Mouse (Mus musculus): ENCODE results near the gene March10. TPM values are rescaled to one million over a fixed set of nuclear protein-coding genes. Genes with fewer than 3 reads are reported as not detected.

Gene March10
- polyA plus RNA-seq, 1 experiment from 2014 or later: 0.57 TPM

- Histone ChIP-seq H3K9ac (peak overlapping the region; percentile 19; the same call in 1 of the 2 replicates), H3K27ac (ENCODE audit: poor library complexity, severe bottlenecking) (peak overlapping the region; percentile 65), H3K9me3 (replicated peaks) (no peaks in the 10 kb centered on the region), H3K4me3 (no peak overlapping the region), H3K36me3 (peaks cover 25% of the 10 kb centered on the region), H3K27me3 (replicated peaks) (0 out of 2 replicates have a peak, but pooled peaks cover 4% of the 10 kb centered on the region), H3K4me1 (replicated peaks) (peaks cover 49% of the 10 kb centered on the region), H3K4me2 (no peak overlapping the region)
- no peak for ATAC-seq (ENCODE audit: insufficient number of reproducible peaks, low FRiP score)
- WGBS: 41% methylated on average over 9 of the region's 9 CpGs
These were observed 103.3 kb downstream of the March10 start for GRCm38 (mm10) chr11:105352954-105353890.

GRCm38 (mm10) chr11:105352152-105352551 lies 104.4 kb downstream of the March10 start:
- Histone ChIP-seq H3K4me1 (replicated peaks) (peaks cover 56% of the 10 kb centered on the region), H3K27ac (ENCODE audit: poor library complexity, severe bottlenecking) (no peak overlapping the region), H3K36me3 (peaks cover 25% of the 10 kb centered on the region), H3K4me3 (no peak overlapping the region), H3K27me3 (replicated peaks) (0 out of 2 replicates have a peak, but pooled peaks cover 4% of the 10 kb centered on the region), H3K9me3 (replicated peaks) (no peaks in the 10 kb centered on the region), H3K9ac (no peak overlapping the region), H3K4me2 (no peak overlapping the region)
- ATAC-seq (ENCODE audit: insufficient number of reproducible peaks, low FRiP score): no peak
- WGBS: 68% methylated on average over 8 of the region's 8 CpGs

DNA sequence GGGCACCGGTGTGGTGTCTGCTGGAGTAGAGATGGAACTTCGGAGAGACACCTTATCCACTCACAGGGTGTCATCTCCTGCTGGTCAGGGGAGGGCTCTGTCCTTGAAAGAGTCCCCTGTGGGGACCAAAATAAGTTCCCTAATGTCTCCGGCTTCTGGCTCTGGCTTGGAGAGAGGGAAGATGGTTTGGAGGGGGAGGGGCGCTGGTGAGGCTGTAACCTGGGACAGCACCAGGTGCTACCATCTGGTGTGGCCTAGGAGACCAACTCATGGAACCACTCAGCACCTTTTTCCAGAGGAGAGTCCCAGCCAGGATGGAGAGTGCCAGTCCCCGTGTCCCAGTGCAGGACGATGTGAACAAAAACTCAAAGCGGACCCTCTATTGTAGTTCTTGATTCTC lies 105.9 kb downstream of the March10 start:
- ATAC-seq (ENCODE audit: insufficient number of reproducible peaks, low FRiP score): no peak
- H3K9ac ChIP-seq: no peak overlapping the region
- no peak overlapping the region for H3K4me3 ChIP-seq
- 86% methylated on average over 7 of the region's 7 CpGs for WGBS
- no peak overlapping the region for H3K27ac ChIP-seq (ENCODE audit: poor library complexity, severe bottlenecking)
- no peaks in the 10 kb centered on the region for H3K9me3 ChIP-seq (replicated peaks)
- peaks cover 25% of the 10 kb centered on the region for H3K36me3 ChIP-seq
- H3K27me3 ChIP-seq (replicated peaks): 0 out of 2 replicates have a peak, but pooled peaks cover 4% of the 10 kb centered on the region
- no peak overlapping the region for H3K4me2 ChIP-seq
- H3K4me1 ChIP-seq (replicated peaks): peaks cover 47% of the 10 kb centered on the region

DNA sequence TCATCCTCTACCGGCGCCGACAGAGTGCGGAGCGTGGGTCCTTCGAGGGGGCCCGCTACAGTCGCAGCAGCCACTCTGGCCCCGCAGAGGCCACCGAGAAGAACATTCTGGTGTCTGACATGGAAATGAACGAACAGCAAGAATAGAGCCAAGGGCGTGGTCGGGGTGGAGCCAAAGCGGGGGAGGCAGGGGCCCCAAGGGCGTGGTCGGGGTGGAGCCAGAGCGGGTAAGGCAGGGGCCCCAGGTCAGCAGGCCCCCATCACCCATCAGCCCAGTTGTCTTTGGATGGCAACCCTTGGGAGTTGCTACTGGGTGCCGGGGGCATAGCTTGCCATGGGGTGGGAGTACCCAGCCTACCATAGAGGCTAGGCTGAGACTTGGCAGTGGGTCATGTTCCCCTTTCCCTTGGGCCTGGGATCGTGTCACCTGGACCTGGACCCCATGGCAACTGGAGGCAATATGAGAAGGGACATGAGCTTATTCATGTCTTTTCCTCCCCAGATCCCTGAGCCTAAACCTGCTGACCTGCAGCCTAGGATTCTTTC lies 106.7 kb downstream of the March10 start:
- ATAC-seq (ENCODE audit: insufficient number of reproducible peaks, low FRiP score): peak; percentile 26; the same call in 1 of the 2 replicates
- peaks cover 33% of the 10 kb centered on the region for H3K36me3 ChIP-seq

DNA sequence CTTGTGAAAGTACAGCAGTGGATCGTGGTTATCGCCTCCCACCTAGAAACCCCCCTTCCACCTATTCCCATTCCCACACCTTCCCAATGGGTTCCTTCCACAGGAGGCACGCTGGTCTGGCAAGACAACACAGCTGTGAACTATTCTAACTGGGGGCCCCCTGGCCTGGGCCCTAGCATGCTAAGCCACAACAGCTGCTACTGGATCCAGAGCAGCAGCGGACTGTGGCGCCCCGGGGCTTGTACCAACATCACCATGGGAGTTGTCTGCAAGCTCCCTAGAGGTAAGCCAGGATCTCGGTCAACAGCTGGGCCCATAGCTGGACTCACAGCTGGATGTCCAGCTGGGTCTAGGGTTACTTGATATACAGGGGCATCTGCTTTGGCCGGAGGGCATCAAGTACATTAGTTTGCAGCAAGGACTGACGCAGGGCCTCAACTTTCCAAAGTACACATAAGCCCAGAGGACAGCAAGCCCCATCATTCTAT lies 108.0 kb downstream of the March10 start:
- Histone ChIP-seq H3K4me3 (no peak overlapping the region), H3K27ac (ENCODE audit: poor library complexity, severe bottlenecking) (no peak overlapping the region), H3K4me2 (no peak overlapping the region), H3K9ac (no peak overlapping the region), H3K4me1 (replicated peaks) (peaks cover 29% of the 10 kb centered on the region), H3K36me3 (peaks cover 39% of the 10 kb centered on the region), H3K27me3 (replicated peaks) (0 out of 2 replicates have a peak, but pooled peaks cover 4% of the 10 kb centered on the region), H3K9me3 (replicated peaks) (no peaks in the 10 kb centered on the region)
- ATAC-seq (ENCODE audit: insufficient number of reproducible peaks, low FRiP score): no peak
- WGBS: 92% methylated on average over 9 of the region's 9 CpGs

More for the DNA sequence above, 106.7 kb downstream of the March10 start:
- WGBS: 78% methylated on average over 19 of the region's 19 CpGs
- H3K27ac ChIP-seq (ENCODE audit: poor library complexity, severe bottlenecking): no peak overlapping the region
- H3K4me2 ChIP-seq: 0 out of 2 replicates have a peak overlapping the region, but pooled peaks have one; percentile 1
- H3K27me3 ChIP-seq (replicated peaks): 0 out of 2 replicates have a peak, but pooled peaks cover 4% of the 10 kb centered on the region
- peaks cover 39% of the 10 kb centered on the region for H3K4me1 ChIP-seq (replicated peaks)
- no peaks in the 10 kb centered on the region for H3K9me3 ChIP-seq (replicated peaks)
- H3K9ac ChIP-seq: no peak overlapping the region
- H3K4me3 ChIP-seq: no peak overlapping the region

DNA sequence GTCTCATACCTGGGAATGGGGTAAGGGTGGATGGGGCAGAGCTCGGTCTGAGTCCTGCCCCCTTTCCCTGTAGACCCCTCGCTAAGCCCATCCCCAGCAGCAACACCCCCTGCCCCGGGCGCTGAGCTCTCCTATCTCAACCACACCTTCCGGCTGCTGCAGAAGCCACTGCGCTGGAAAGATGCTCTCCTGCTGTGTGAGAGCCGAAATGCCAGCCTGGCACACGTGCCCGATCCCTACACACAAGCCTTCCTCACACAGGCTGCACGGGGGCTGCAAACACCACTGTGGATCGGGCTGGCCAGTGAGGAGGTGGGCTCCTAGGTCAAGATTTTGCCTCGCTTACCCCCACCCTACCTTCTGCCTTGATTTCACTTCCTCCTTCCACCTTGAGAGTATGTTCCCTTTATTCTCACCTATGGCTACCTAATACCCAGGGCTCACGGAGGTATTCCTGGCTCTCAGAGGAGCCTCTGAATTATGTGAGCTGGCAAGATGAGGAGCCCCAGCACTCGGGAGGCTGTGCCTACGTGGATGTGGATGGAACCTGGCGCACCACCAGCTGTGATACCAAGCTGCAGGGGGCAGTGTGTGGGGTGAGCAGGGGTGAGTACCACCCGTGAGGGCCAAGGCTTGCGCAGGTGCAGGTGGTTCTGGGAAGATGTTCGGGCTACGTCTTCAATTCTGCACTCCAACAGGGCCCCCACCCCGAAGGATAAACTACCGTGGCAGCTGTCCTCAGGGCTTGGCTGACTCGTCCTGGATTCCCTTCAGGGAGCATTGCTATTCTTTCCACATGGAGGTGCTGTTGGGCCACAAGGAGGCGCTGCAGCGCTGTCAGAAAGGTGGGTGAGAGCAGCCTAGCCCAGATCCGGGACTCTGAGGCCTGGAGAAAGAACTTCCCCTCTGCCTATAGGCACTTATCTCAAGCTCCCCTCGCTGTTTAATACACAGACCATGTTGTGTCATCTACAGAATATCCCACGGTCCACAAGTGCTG lies 109.1 kb downstream of the March10 start:
- peaks cover 18% of the 10 kb centered on the region for H3K4me1 ChIP-seq (replicated peaks)
- H3K9ac ChIP-seq: no peak overlapping the region
- H3K27me3 ChIP-seq (replicated peaks): 0 out of 2 replicates have a peak, but pooled peaks cover 4% of the 10 kb centered on the region
- no peak overlapping the region for H3K27ac ChIP-seq (ENCODE audit: poor library complexity, severe bottlenecking)
- H3K4me2 ChIP-seq: no peak overlapping the region
- no peak overlapping the region for H3K4me3 ChIP-seq
- H3K36me3 ChIP-seq: peaks cover 42% of the 10 kb centered on the region
- H3K9me3 ChIP-seq (replicated peaks): no peaks in the 10 kb centered on the region
- peak; percentile 63; the same call in 1 of the 2 replicates for ATAC-seq (ENCODE audit: insufficient number of reproducible peaks, low FRiP score)
- 60% methylated on average over 28 of the region's 28 CpGs for WGBS

DNA sequence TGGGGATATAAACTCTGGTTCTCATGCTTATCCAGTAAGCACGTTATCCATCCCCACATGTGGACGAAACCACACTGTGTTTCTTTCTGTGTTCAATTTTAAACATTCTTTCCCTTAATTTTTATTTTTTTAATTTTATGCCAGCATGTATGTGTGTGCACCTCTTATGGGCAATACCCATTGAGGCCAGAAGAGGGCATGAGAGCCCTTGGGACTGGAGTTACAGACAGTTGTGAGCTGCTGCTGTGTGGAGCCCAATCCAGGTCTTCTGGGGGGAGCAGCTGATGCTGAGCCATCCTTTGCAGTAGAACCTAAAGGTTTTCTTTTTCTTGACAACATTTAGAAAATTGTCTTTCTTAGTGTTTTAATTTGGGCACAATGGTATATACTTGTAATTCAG lies 111.3 kb downstream of the March10 start:
- WGBS: 75% methylated on average over 2 of the region's 2 CpGs
- no peak overlapping the region for H3K4me2 ChIP-seq
- no peak overlapping the region for H3K4me3 ChIP-seq
- no peak overlapping the region for H3K9ac ChIP-seq
- no peaks in the 10 kb centered on the region for H3K9me3 ChIP-seq (replicated peaks)
- H3K4me1 ChIP-seq (replicated peaks): peaks cover 7% of the 10 kb centered on the region
- no peak overlapping the region for H3K27ac ChIP-seq (ENCODE audit: poor library complexity, severe bottlenecking)
- H3K36me3 ChIP-seq: peaks cover 57% of the 10 kb centered on the region
- no peak for ATAC-seq (ENCODE audit: insufficient number of reproducible peaks, low FRiP score)
- H3K27me3 ChIP-seq (replicated peaks): 0 out of 2 replicates have a peak, but pooled peaks cover 2% of the 10 kb centered on the region

GRCm38 (mm10) chr11:105338596-105339390 lies 117.7 kb downstream of the March10 start:
- no peaks in the 10 kb centered on the region for H3K27me3 ChIP-seq (replicated peaks)
- 72% methylated on average over 12 of the region's 12 CpGs for WGBS
- no peak overlapping the region for H3K9ac ChIP-seq
- ATAC-seq (ENCODE audit: insufficient number of reproducible peaks, low FRiP score): no peak
- H3K4me3 ChIP-seq: no peak overlapping the region
- H3K4me1 ChIP-seq (replicated peaks): peaks cover 15% of the 10 kb centered on the region
- no peak overlapping the region for H3K27ac ChIP-seq (ENCODE audit: poor library complexity, severe bottlenecking)
- H3K36me3 ChIP-seq: peaks cover 45% of the 10 kb centered on the region
- no peaks in the 10 kb centered on the region for H3K9me3 ChIP-seq (replicated peaks)
- H3K4me2 ChIP-seq: no peak overlapping the region

DNA sequence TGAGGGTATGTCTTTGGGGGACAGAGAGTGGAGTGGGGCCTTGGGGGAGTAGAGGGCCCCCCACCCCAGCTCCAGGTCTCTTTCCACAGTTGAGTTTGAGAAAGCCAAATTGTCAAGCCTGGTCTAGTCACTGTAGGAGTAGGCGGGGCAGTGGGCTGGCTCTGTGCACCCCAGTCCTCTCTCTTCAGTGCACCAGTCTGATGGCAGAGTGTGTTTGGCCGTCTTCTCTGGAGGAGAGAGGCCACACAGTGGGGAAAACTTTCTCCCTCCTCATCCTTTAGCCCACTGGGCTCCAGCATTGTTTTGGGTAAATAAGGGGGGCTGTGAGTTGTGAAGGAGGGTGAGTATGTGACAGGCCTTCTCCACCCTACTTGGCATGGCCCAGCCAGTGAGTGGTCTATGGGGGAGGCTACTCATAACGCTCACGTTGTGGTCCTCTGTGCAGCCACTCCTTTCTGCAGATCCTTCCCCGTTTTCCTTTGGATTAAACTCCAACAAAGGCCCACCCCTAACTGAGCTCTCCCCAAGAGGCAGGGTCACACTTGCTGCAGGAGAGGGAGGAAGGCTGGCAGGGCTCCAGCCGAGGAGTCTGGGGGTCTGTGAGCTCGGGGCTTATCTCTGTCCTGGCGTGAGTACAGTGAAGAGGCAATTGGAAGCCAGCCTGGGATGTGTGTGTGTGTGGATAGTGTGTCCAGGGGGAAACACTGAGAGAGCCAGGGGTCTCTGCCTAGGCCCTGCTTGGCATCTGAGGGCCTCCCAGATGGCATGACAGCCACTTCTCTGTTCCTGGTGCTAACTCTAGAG lies 122.5 kb downstream of the March10 start:
- H3K4me1 ChIP-seq (replicated peaks): peaks cover 39% of the 10 kb centered on the region

More for the DNA sequence above, 122.5 kb downstream of the March10 start:
- Histone ChIP-seq H3K9me3 (replicated peaks) (no peaks in the 10 kb centered on the region), H3K4me2 (no peak overlapping the region), H3K9ac (0 out of 2 replicates have a peak overlapping the region, but pooled peaks have one; percentile 7), H3K27ac (ENCODE audit: poor library complexity, severe bottlenecking) (peak overlapping the region; percentile 44), H3K36me3 (peaks cover 17% of the 10 kb centered on the region), H3K27me3 (replicated peaks) (no peaks in the 10 kb centered on the region), H3K4me3 (no peak overlapping the region)
- peak; percentile 34; the same call in 1 of the 2 replicates for ATAC-seq (ENCODE audit: insufficient number of reproducible peaks, low FRiP score)
- 28% methylated on average over 8 of the region's 8 CpGs for WGBS

Data from heart, embryonic 12.5 days (tissue).